Mouse (Mus musculus) layer of hippocampus, adult 11-12 months (tissue): ENCODE results near the gene Prkag3.

Experiments
- DNase-seq: peaks from one replicate; pipeline ENCODE4 v3.0.0; 2022; ENCODE audit warnings: low spot score

Gene Prkag3

DNA sequence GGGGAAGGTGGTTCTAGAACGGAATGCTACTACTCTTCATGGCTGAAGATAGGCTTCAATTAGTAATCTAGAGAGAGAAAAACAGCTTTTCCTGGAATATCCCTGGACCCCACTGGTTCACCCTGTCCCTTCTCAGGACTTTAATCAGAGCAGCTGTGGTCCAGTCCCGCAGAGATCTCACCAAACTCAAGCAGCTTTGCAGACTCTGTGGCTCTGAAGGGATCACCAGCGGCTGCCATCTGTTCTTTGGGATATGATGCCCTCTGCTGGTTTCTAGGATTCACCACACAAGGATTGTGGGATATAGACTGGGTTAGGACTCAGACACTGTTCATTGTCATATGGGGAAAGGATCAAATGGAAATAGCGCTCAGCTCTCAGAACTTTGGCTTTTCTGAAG, 10.8 kb upstream of the Prkag3 start:
- DNase-seq = peak; percentile 59

DNA sequence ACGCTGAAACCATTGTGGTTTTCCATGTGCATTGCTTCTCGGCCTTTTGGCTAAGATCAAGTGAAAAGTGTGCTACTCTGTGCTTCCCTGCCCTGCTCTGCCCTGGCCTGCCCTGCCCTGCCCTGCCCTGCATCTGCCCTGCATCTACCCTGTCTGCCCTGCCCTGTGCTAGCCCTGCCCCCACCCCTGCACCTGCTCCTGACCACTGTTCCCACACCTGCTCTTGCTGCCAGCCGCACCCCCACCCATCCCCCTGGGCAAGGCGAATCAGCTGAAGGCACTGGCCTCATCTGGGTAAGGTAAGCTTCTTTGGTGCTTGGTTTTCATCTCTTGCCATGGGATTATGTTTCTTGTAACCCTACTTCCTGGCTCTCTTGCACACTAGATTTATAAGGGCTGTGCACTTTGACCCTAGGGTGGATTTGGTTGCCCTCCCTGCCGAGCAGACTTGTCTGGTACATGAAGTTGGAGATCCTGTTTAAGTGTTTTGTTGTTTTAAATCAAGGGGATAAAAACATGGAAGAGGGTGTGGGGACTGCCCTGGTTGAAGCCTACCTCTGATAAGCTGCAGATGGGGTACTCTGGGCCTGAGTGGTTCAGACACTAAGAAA, 5.3 kb upstream of the Prkag3 start:
- no peak for DNase-seq

- DNase-seq = no peak
Observed at GRCm38 (mm10) chr1:74753266-74753974, 4.4 kb upstream of the Prkag3 start.

DNA sequence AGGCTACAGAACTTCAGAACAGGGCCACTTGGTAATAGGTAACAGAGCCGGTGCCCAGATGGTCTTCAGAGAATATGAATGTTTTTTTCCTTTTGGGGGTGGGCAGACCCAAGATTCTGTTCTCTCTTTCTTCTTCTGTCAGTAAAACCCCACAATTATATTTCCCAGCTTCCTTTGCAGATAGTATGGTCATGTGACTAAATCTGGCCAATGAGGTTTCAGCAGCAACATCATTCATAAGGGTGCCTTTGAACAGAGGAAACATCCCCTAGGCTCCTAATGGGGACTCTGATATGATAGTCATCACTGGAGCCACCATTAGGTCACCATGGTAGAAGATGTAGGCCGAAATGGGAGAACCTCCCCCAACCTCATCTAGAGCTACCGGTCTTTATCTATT, 3.8 kb upstream of the Prkag3 start:
- no peak for DNase-seq

- no peak for DNase-seq
Observed at GRCm38 (mm10) chr1:74752150-74752549, 3.1 kb upstream of the Prkag3 start.

DNA sequence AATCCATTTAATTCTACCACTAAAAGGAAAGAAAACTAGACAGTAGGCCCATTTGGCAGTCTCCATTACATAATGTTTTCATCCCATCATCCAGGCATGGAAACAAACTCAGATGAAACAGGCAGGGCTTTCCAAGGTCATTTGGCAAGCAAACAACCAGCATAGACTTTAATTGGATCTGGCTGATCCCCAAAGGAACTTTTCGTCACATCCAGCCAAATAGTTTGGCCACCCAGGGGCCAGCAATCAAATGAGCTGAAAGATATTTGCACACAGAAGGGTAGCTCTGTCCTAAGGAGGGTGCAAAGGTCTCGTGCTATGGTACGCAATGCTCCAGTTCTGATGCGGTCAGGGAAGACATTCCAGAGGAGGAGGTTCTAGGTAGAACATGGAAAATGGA, 1.7 kb upstream of the Prkag3 start:
- DNase-seq = no peak

DNA sequence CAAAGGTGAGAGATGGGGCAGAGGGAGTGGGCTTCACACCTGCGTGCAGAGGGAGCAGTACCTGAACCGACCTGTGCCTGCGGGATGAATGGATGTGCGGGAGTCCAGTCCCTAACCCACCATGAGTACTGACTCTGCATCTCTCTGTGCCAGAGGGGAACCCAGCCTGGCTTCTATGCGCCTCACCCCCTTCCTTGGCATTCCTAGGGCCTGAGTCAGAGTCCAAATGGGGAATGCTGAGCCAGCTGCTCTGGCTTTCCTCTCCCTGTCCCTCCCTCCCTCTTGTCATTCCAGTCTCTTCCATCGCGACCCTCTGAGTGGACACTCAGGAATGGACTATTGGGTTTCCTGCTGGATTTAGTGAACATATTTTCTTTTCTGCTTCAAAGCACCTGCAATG, 280 bp upstream of the Prkag3 start:
- DNase-seq = no peak

GRCm38 (mm10) chr1:74747335-74747734, 1.7 kb downstream of the Prkag3 start:
- DNase-seq = no peak

GRCm38 (mm10) chr1:74740846-74741245, 8.2 kb downstream of the Prkag3 start:
- DNase-seq = no peak

DNA sequence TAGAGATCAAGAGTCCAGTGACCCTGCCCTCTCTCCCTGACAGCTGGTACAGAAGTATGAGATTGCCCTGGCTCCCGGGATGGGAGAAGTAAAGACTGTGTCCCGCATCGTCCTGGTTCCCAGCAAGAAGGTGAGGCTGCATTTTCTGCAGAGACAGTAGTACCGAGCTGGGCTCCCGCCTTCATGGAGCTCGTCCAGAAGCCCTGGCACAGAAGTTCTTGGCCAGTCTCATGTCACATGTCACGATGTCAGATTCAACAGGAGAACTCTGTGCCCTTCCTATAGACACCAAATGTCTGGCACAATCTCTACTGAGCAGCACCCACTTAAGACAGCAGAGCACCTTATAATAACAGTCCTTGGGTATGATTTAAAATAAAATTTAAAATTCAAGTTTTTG, 11.5 kb downstream of the Prkag3 start:
- no peak for DNase-seq

DNA sequence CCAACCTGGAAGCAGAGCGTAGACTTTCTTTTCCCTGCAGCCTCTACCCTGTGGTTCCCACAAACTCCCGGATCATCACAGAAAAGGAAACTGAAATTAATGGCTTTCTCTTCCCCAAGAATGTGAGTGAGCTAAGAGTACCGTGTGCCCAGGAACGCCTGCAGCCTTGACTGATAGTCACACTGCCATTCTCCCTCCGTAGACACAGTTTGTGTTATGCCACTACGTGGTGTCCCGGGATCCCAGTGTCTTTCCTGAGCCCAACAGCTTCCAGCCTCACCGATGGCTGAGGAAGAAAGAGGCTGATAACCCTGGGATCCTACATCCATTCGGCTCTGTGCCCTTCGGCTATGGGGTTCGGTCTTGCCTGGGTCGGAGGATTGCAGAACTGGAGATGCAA, 12.0 kb downstream of the Prkag3 start:
- no peak for DNase-seq

DNA sequence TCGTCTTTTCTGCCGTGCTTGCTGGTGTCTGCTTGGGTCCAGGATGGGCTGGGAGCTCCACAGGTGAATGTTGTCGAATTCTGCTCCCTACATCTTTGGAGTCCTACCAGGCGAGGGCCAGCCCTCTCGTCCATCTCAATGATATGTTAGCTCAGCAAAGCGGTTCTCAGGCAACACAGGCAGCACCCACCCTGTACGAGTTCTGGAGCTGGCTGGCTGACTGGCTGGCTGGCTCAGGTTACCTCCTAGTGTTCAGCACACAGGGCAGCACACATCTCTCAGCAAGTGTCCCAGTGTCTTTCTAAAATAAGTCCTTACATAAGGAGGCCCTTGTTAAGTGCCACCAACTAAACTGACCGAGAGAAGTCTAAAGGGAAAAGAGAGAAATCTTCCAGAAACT, 20.6 kb downstream of the Prkag3 start:
- no peak for DNase-seq

DNA sequence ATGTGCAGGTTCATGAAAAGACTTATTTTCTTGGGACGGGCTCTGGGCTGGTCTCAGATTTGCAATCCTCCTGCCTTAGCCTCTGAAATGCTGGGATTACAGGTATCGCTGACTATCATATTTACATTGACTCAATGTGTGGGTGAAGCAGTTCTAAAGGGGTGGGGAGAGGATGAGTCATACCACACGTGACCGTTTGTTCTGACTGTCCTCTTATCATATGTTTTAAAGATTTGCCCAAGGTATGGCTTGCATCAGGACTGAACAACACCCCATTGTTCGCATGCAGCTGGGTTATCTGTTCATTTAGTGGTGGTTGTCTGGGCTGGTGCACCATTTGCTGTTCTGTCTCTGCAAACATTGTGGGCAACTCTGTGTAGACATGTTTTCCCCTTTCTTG, 22.3 kb downstream of the Prkag3 start:
- DNase-seq = no peak

DNA sequence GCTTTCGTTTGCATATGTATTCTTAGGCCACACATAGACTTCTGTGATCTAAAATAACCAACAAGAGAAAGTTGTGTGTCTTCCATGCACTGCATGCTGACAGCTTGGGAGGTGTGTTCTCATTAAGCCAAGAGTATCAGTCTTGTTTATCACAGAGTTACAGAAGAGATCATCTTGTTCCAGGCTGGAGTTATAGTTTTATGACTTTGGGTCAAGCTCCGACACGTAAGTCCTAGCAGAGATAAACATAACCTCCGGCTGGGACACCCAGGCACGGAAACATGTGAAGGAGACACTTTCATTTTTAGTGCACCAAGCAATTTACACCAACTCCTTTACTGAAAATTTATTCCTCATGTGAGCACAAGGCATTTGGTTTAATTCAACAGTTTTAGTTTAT, 22.9 kb downstream of the Prkag3 start:
- no peak for DNase-seq

DNA sequence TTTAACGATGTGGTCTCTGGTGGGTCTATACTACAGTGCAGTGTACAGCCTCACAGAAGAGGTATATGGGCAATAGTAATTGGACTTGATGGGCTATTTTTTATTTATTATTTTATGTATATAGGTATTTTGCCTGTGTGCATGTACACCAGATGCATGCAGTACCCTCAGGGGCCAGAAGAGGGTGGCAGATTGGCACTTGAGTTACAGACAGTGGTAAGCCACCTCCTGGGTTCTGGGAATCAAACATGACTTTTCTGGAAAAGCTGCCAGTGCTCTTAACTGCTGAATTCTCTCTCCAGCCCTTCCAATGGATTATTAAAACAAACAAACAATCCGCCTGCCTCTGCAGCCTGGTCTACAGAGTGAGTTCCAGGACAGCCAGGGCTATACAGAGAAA, 25.3 kb downstream of the Prkag3 start:
- DNase-seq = no peak

GRCm38 (mm10) chr1:74721657-74722056, 27.4 kb downstream of the Prkag3 start:
- DNase-seq = no peak

DNA sequence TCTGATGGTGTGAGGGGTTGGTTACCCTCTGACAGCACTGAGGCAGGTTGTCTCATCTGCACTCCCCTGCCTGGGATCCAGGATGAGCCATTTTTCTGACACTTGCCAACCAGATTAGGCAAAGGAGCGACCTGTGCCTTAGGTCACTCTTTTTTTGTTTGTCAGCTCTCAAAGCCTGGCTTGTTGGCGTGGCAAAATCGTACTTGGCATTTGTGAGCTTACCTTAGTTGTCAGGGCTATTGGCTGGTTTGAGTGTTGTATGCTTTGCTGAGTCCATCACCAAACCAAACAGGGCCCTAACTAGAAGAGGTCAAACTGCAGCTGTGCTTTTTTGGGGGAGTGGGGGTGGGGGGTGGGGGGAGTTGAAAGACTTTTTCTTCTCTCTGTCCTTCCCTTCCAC, 29.7 kb downstream of the Prkag3 start:
- DNase-seq = no peak

GRCm38 (mm10) chr1:74718113-74718512, 30.9 kb downstream of the Prkag3 start:
- DNase-seq = no peak

DNA sequence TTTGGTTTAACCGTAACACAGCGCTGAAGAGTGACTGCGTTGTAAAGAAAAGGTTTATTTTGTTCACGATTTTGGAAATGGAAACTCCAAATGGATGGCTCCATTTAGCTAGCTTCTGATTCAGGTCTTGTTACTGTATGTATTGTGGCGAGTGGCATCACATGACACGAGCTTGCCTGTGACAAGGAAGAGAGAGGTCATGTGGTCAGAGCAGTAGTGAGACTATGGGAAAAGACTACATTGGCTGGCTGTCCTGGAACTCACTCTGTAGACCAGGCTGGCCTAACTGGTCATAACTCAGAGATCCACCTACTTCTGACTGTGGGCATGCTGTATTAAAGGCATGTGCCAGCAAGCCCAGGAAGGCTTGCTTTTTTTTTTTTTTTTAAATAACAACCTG, 33.1 kb downstream of the Prkag3 start:
- no peak for DNase-seq

DNA sequence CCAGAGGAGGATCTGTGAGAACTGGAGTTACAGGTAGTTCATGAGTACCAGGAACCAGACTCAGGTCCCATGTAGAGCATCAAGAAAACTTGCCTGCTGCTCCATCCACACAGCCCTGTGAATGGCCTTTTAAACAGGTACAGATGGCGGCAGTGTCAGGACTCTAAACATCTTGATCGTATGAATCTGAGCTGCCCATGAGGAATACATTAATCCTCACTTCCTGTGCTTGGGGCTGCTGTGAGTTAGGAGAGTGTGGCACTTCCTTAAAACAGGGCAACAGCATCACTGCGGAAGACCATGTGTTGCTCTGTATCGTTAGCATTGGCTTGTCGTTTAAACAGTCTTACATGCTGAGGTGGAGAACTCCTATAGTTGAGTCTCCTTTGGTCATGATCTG, 33.6 kb downstream of the Prkag3 start:
- DNase-seq = no peak

DNA sequence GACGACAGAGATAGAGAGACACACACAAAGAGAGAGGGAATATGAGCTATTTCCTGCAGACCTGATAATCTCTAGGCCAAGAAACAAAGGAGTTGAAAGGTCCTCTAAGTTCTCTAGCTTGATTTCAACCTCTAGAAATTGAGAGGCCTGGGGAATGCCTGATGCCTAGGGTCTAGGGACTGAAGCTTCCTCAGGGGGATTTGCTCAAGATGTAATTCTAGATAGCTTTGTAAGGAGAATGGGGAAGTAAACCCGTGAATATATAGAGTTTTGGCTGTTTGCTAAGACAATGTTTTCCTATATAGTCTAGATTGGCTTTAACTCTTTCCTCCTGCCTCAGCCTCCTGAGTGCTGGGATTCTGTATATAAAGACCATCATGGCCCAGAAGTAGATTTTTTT, 34.1 kb downstream of the Prkag3 start:
- no peak for DNase-seq

- DNase-seq = no peak
Observed at GRCm38 (mm10) chr1:74713859-74714730, 34.9 kb downstream of the Prkag3 start.
